Mouse (Mus musculus): ENCODE results near the gene Tesc. TPM values are rescaled to one million over a fixed set of nuclear protein-coding genes. Genes with fewer than 3 reads are reported as not detected.

Tesc gene
- total and polyA plus RNA-seq, 3 experiments = 0.34 to 0.80 TPM; not detected in 1

DNA sequence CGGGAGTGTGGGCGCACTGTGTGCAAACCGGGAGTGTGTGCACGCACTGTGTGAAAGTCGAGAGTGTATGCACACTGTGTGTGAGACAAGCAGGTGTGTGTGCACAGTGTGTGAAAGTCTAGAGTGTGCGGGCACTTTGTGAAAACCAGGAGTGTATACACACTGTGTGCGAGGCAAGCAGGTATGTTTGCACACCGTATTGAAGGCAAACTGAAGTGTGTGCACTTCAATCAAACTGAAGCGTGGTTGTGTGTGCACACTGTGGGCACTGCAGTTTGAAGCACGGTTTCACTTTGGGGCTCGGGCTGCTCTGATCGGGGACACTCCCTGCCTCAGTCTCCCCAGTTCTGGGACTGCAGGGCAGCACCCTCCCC is 1.5 kb downstream of the Tesc start:
- Histone ChIP-seq H3K4me1 (ENCODE audit: control insufficient read depth in 1 of 2, insufficient read depth in 2 of 2) (peaks cover 9 to 26% of the 10 kb centered on the region in 2 experiments), H3K4me3 (replicated peaks in 1 of 3; ENCODE audit: low read depth in 2 of 3, low read length in 2 of 3, poor library complexity in 1 of 3) (peak overlapping the region; percentile 34 to 60 (median 52)), H3K27me3 (replicated peaks) (peaks cover 3% of the 10 kb centered on the region), H3K4me2 (ENCODE audit: insufficient read depth, low read depth, poor library complexity, severe bottlenecking) (peak overlapping the region; percentile 62), H3K9me3 (replicated peaks; ENCODE audit: low read length) (peaks cover 20% of the 10 kb centered on the region), H3K27ac (ENCODE audit: insufficient read depth, low read depth) (no peak overlapping the region), H3K79me2 (replicated peaks; ENCODE audit: control insufficient read depth, extremely low read depth, insufficient read depth, poor library complexity, severe bottlenecking) (no peaks in the 10 kb centered on the region), H3K36me3 (replicated peaks in 1 of 2; ENCODE audit: control insufficient read depth in 1 of 2, insufficient read depth in 1 of 2, low read length in 1 of 2) (no peaks in the 10 kb centered on the region), H3K9ac (ENCODE audit: insufficient read depth, low read depth) (no peak overlapping the region)
- dilution Hi-C loops (cut with MboI; ENCODE audit: extremely low pct_ligation_motif_present, extremely low pct_unique_long_range_greater_than_20kb, low sequenced_read_pairs) (no loop called here), in situ Hi-C loops (cut with MboI; ENCODE audit: low pct_ligation_motif_present, low pct_unique_long_range_greater_than_20kb, low sequenced_read_pairs) (no loop called here)
- no peak for DNase-seq (ENCODE audit: extremely low read depth)
- TF ChIP-seq MAX (IDR thresholded peaks at IDR 0.05; ENCODE audit: low read length) (no peak), HCFC1 (IDR thresholded peaks at IDR 0.05; ENCODE audit: low read depth, low read length) (no peak), MXI1 (IDR thresholded peaks at IDR 0.05; ENCODE audit: low read depth, low read length) (no peak), SIN3A (IDR thresholded peaks at IDR 0.05; ENCODE audit: low read length) (no peak), EP300 (IDR thresholded peaks at IDR 0.05; ENCODE audit: low read length) (no peak), ETS1 (conservative IDR thresholded peaks at IDR 0.05; ENCODE audit: low read depth, low read length) (no peak), ZMIZ1 (IDR thresholded peaks at IDR 0.05; ENCODE audit: low read depth, low read length) (no peak), CHD2 (IDR thresholded peaks at IDR 0.05; ENCODE audit: low read length) (no peak), ZKSCAN1 (IDR thresholded peaks at IDR 0.05; ENCODE audit: borderline replicate concordance, low read depth, low read length) (no peak), POLR2AphosphoS2 (IDR thresholded peaks at IDR 0.05; ENCODE audit: low read depth, low read length) (no peak), RCOR1 (conservative IDR thresholded peaks at IDR 0.05; ENCODE audit: low read depth, low read length) (no peak), ELF1 (IDR thresholded peaks at IDR 0.05; ENCODE audit: low read depth, low read length) (no peak), MAZ (IDR thresholded peaks at IDR 0.05; ENCODE audit: low read depth, low read length) (no peak), RAD21 (IDR thresholded peaks at IDR 0.05; ENCODE audit: low read depth, low read length) (no peak), BHLHE40 (IDR thresholded peaks at IDR 0.05; ENCODE audit: low read depth, low read length) (no peak), ZNF384 (IDR thresholded peaks at IDR 0.05; ENCODE audit: low read depth, low read length) (no peak)

DNA sequence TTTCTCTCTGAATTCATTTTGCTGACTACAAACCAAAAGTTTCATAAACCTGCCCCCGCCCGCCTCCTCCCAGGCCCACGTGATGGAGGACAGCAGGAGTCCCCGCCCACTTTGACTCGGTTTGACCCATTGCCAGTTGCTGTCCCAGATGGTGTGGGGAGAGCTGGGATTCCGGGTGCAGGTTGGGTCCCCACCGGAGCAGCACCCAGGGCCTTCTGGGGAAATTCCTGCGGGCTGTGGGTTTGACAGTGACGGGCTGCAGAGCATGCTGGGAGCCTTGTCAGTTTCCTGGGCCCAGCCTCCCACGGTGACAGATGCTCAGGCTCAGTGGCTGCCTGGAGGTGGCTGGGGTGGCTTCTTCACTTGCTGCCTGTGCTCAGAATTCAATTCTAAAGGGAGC is 1.9 kb downstream of the Tesc start:
- no peak overlapping the region for H3K9ac ChIP-seq (ENCODE audit: insufficient read depth, low read depth)
- dilution Hi-C loops (cut with MboI; ENCODE audit: extremely low pct_ligation_motif_present, extremely low pct_unique_long_range_greater_than_20kb, low sequenced_read_pairs) (no loop called here), in situ Hi-C loops (cut with MboI; ENCODE audit: low pct_ligation_motif_present, low pct_unique_long_range_greater_than_20kb, low sequenced_read_pairs) (no loop called here)
- H3K4me1 ChIP-seq (ENCODE audit: control insufficient read depth in 1 of 2, insufficient read depth in 2 of 2) = peaks cover 9 to 26% of the 10 kb centered on the region in 2 experiments
- TF ChIP-seq PAX5 (IDR thresholded peaks at IDR 0.05; ENCODE audit: low read length) = no peak
- 0 out of 2 replicates have a peak, but pooled peaks have one; percentile 19 for TF ChIP-seq ETS1 (conservative IDR thresholded peaks at IDR 0.05; ENCODE audit: low read depth, low read length)
- TF ChIP-seq JUN (IDR thresholded peaks at IDR 0.05; ENCODE audit: insufficient read depth, low read depth, low read length) = no peak
- TF ChIP-seq NRF1 (IDR thresholded peaks at IDR 0.05; ENCODE audit: low read depth, low read length) = no peak
- TF ChIP-seq MAFK (IDR thresholded peaks at IDR 0.05; ENCODE audit: insufficient replicate concordance, low read length) = peak; percentile 39; the same call in 1 of the 2 replicates
- 0 out of 2 replicates have a peak, but pooled peaks have one; percentile 14 for TF ChIP-seq TCF12 (IDR thresholded peaks at IDR 0.05; ENCODE audit: low read depth, low read length)
- peak; percentile 53 for TF ChIP-seq POLR2A (IDR thresholded peaks at IDR 0.05; ENCODE audit: low read depth, low read length)
- peak; percentile 45 for TF ChIP-seq HCFC1 (IDR thresholded peaks at IDR 0.05; ENCODE audit: low read depth, low read length)
- peak; percentile 20; the same call in 1 of the 2 replicates for TF ChIP-seq NELFE (IDR thresholded peaks at IDR 0.05; ENCODE audit: low read depth, low read length)
- TF ChIP-seq ELF1 (IDR thresholded peaks at IDR 0.05; ENCODE audit: low read depth, low read length) = 0 out of 2 replicates have a peak, but pooled peaks have one; percentile 27
- TF ChIP-seq USF1 (IDR thresholded peaks at IDR 0.05; ENCODE audit: low read depth, low read length) = peak; percentile 76
- TF ChIP-seq CHD1 (IDR thresholded peaks at IDR 0.05; ENCODE audit: low read depth, low read length) = no peak
- peak; percentile 48; the same call in 1 of the 2 replicates for TF ChIP-seq USF2 (conservative IDR thresholded peaks at IDR 0.05; ENCODE audit: low read depth, low read length)
- peak; percentile 34 for TF ChIP-seq IRF4 (IDR thresholded peaks at IDR 0.05; ENCODE audit: low read depth, low read length)
- TF ChIP-seq MEF2A (IDR thresholded peaks at IDR 0.05; ENCODE audit: borderline replicate concordance, low read depth, low read length) = 0 out of 2 replicates have a peak, but pooled peaks have one; percentile 17
- H3K27ac ChIP-seq (ENCODE audit: insufficient read depth, low read depth) = no peak overlapping the region
- H3K27me3 ChIP-seq (replicated peaks) = peaks cover 3% of the 10 kb centered on the region
- H3K4me2 ChIP-seq (ENCODE audit: insufficient read depth, low read depth, poor library complexity, severe bottlenecking) = peak overlapping the region; percentile 62
- H3K79me2 ChIP-seq (replicated peaks; ENCODE audit: control insufficient read depth, extremely low read depth, insufficient read depth, poor library complexity, severe bottlenecking) = no peaks in the 10 kb centered on the region
- H3K36me3 ChIP-seq (replicated peaks in 1 of 2; ENCODE audit: control insufficient read depth in 1 of 2, insufficient read depth in 1 of 2, low read length in 1 of 2) = no peaks in the 10 kb centered on the region
- peaks cover 20% of the 10 kb centered on the region for H3K9me3 ChIP-seq (replicated peaks; ENCODE audit: low read length)
- DNase-seq (ENCODE audit: extremely low read depth) = peak; percentile 66
- H3K4me3 ChIP-seq (replicated peaks in 1 of 3; ENCODE audit: low read depth in 2 of 3, low read length in 2 of 3, poor library complexity in 1 of 3) = peak overlapping the region; percentile 8 to 60 (median 52)

Measured in CH12.LX (cell line).